Mouse (Mus musculus) skeletal muscle tissue, adult 2 months (tissue): ENCODE measurements around the gene Foxp1.

Source experiments
- DNase-seq: peaks from one replicate; pipeline ENCODE4 v3.0.0-alpha.2; 2012; ENCODE audit warnings: low read depth, low spot score

The Foxp1 gene

GRCm38 (mm10) chr6:99441100-99441499 lies 81.4 kb downstream of the Foxp1 start:
- DNase-seq = no peak

DNA sequence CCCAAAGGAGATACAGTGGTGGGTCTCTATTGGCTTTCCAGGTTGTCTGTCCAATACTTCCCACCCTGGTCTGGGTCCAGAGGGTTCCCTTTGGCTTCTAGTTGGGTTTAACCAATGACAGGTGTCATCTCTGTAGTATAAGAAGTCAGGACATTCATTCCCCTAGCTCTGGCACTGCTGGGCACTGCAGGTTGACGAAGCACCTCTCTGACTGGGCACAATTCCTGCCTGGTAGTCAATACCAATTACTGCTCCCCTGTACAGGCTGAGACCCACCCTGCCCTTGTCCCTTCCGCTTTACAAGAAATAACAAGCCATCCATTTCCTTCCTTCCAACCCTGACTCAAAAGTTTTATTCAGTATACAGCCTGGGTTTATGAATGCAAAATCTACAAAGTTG lies 81.9 kb downstream of the Foxp1 start:
- no peak for DNase-seq

- DNase-seq = peak; percentile 27
Measured at GRCm38 (mm10) chr6:99439878-99440361, 82.6 kb downstream of the Foxp1 start.

GRCm38 (mm10) chr6:99439214-99439877 lies 83.2 kb downstream of the Foxp1 start:
- DNase-seq = no peak

DNA sequence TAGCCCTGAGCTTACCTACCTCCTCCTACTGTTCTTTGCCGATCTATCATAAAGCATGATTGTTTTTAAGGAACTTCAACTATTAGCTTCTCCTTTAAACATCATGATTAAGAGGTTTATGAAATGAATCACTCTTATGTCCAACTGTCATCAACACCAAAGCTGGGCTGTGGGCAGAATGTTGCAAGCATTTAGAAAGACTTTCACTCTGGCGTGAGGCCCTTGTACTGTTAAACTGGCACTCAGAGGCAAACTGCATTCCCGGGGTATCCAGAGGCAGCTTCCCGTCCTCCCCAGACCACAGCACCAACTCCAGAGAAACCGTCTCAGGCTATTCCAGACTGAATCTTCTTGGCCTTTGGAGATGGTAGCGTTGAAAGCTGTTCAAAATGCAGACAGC lies 86.2 kb downstream of the Foxp1 start:
- DNase-seq = no peak

DNA sequence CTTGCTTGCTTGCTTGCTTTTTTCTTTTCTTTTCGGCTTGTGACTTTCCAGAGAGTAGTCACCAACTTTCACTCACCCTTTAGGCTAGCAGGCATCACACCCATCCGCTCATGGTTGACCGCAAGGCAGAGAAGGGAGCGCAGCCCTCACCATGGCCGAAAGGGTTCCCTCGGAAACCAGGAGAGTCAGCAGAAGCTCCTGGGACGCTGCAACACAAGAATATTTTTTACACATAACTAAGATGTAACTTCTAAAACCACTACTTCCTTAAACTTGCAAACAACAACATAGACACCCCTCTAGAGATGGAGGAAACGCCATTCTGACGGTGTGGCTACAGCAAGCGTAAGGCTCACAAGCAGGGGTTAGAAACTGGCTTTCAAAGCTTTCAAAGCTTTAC lies 87.4 kb downstream of the Foxp1 start:
- DNase-seq = peak; percentile 43

GRCm38 (mm10) chr6:99433006-99433405 lies 89.5 kb downstream of the Foxp1 start:
- no peak for DNase-seq

GRCm38 (mm10) chr6:99431941-99432340 lies 90.6 kb downstream of the Foxp1 start:
- DNase-seq = no peak

- DNase-seq = no peak
Measured at GRCm38 (mm10) chr6:99430560-99430959, 92.0 kb downstream of the Foxp1 start.

GRCm38 (mm10) chr6:99429378-99430131 lies 93.0 kb downstream of the Foxp1 start:
- DNase-seq = no peak

GRCm38 (mm10) chr6:99428961-99429360 lies 93.6 kb downstream of the Foxp1 start:
- DNase-seq = no peak

- DNase-seq = no peak
Measured at GRCm38 (mm10) chr6:99427301-99427700, 95.2 kb downstream of the Foxp1 start.

DNA sequence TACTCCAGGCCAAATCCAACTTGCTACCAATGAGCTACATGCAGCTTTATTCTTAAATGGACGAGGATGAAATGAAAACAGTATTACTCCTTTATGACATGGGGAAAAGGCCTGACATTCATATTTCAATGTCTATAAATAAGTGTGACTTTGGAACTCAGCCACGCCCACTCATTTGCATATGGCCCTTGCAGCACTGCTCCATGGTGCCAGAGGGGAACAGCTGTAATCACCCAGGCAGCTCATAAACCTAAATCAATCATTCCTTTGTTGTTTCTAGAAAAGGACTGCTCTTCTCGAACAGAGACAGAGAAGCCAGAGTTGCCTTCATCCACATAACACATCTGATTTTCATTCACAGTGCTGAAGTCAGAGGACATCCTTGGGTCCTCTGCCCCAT lies 97.5 kb downstream of the Foxp1 start:
- no peak for DNase-seq

DNA sequence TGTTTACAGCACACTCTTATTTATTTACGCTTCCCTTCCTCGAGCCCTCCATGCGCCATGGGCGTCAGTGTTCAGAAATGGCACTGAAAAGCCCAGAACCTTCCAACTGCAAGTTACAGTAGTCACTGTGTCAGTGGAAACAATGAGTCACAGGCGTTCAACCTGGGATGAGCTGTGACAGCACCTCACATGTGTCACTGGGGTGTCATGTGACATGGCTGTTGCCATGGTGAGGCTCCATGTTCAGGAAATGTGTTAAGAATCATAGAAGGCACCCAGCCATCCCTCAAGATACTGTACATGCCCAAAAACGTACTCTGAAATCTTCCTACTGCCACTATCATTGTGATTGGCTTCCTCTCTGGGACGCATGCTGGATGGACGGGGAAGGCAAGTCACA lies 101.9 kb downstream of the Foxp1 start:
- DNase-seq = no peak

GRCm38 (mm10) chr6:99412598-99412997 lies 109.9 kb downstream of the Foxp1 start:
- no peak for DNase-seq

GRCm38 (mm10) chr6:99409602-99410001 lies 112.9 kb downstream of the Foxp1 start:
- DNase-seq = no peak

- DNase-seq = no peak
Measured at GRCm38 (mm10) chr6:99408880-99409279, 113.6 kb downstream of the Foxp1 start.

GRCm38 (mm10) chr6:99403755-99404390 lies 118.6 kb downstream of the Foxp1 start:
- no peak for DNase-seq

- DNase-seq = no peak
Measured at GRCm38 (mm10) chr6:99402941-99403340, 119.6 kb downstream of the Foxp1 start.

DNA sequence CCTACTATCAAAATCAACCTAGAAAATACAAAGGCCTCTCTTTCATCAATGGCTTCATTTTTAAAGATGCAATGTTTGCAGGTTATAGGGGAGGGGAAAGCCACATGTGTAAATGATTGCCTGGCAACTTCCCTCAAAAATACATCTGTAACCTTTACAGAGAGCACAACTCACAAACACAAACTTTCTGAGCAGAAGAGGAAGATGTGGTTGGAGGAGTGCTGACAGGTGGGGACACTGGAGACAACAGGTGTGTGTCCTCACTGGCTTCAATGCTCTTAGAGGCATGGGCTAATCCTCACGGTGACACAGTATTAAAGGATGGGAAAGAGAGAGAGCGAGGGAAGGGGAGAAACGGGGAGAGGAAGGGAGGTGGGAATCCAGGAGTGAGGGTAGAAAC lies 120.2 kb downstream of the Foxp1 start:
- no peak for DNase-seq

- no peak for DNase-seq
Measured at GRCm38 (mm10) chr6:99401801-99402200, 120.7 kb downstream of the Foxp1 start.

GRCm38 (mm10) chr6:99401211-99401610 lies 121.3 kb downstream of the Foxp1 start:
- DNase-seq = no peak

DNA sequence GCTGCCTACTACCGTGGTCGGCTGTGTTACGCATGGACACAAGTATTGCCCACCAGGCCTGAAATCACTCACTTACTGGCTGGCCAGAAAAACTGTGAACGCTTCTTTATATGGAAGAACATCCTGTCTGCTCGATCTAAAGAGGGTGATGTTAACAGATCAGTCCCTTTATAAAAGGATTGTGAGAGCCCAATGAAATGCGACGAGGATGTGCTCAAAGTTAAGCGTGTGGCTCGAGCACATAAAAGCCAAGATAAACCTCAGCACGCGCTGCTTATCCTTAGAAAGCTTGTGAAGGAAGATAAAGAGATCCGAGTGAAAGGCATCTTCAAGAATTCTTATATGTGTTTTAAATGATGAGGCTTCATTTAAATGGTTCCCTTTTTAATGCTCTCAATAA lies 126.8 kb downstream of the Foxp1 start:
- DNase-seq = no peak
